ENCODE assay signal across 27 mouse cellular contexts in the genomic region with DNA sequence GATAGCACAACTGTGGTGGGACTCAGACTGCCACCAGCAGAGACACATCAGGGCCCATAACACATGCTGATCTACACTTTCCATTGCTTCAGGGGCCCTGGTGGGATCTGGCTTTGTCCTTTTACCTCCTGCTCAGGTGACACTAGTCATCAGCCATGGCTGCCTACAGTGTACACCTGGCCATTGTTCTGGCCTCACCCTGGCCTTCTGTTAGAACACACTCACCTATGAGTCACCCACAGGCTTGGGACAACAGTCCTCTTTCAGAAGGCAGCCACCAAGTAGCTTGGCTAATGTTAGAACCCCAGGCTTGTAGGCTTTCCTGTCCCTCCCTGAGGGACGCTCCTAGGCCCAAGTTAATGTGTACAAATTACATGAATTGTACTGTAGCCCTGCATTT. TPM values are rescaled to one million over a fixed set of nuclear protein-coding genes. Genes with fewer than 3 reads are reported as not detected.
"Had no signal": no experiment of that assay in that cellular context is flagged by ENCODE, and none has a peak within 500 bp of the region (broad histone marks: within the 10 kb centered on the region; RNA-seq: fewer than 3 reads in every experiment).

No protein-coding gene starts in this region.

- H3K27me3 ChIP-seq: liver, embryonic 15.5 days; lung, embryonic 15.5 days; megakaryocyte, embryonic 14.5 days; midbrain, embryonic 13.5 days; midbrain, embryonic 15.5 days; neural tube, embryonic 13.5 days; neural tube, embryonic 15.5 days had no signal

- H3K4me1 ChIP-seq: midbrain, embryonic 13.5 days; midbrain, embryonic 15.5 days; neural tube, embryonic 13.5 days; neural tube, embryonic 15.5 days had no signal

- H3K27ac ChIP-seq: liver, embryonic 15.5 days; lung, embryonic 15.5 days; macrophage; midbrain, embryonic 13.5 days; midbrain, embryonic 15.5 days; neural tube, embryonic 13.5 days; neural tube, embryonic 15.5 days had no signal

- H3K4me3 ChIP-seq: liver, embryonic 15.5 days; lung, embryonic 15.5 days; midbrain, embryonic 13.5 days; midbrain, embryonic 15.5 days; neural tube, embryonic 13.5 days; neural tube, embryonic 15.5 days had no signal

- ATAC-seq: liver, postnatal 0 days; lung, postnatal 0 days; midbrain, embryonic 13.5 days; midbrain, embryonic 15.5 days had no signal

- H3K4me2 ChIP-seq: liver, embryonic 15.5 days; lung, embryonic 15.5 days; midbrain, embryonic 11.5 days; midbrain, embryonic 13.5 days; midbrain, embryonic 15.5 days; neural tube, embryonic 13.5 days; neural tube, embryonic 15.5 days had no signal

- H3K9ac ChIP-seq: liver, embryonic 15.5 days; liver, postnatal 0 days; lung, embryonic 15.5 days; midbrain, embryonic 13.5 days; midbrain, embryonic 15.5 days; neural tube, embryonic 13.5 days; neural tube, embryonic 15.5 days had no signal

- DNase-seq: liver, postnatal 0 days; lung, adult 2 months; lung, postnatal 14 days; lung, postnatal 36 days; retina, postnatal 1 day; right cerebral cortex, adult 18-20 months; right cerebral cortex, postnatal 25 days; right cerebral cortex, postnatal 4 days; spleen, adult 18-20 months; thymus, adult 18-20 months; thymus, postnatal 14 days; thymus, postnatal 36 days had no signal

- H3K9me3 ChIP-seq: liver, embryonic 15.5 days; lung, embryonic 15.5 days; megakaryocyte, embryonic 14.5 days; midbrain, embryonic 13.5 days; midbrain, embryonic 15.5 days; neural tube, embryonic 13.5 days; neural tube, embryonic 15.5 days had no signal

RNA-seq across cellular contexts. Expression of a gene that starts 34.0 kb away (rescaled TPM):
- total RNA-seq: megakaryocyte progenitor cell, adult 5-6 weeks; monocyte, adult 5-6 weeks had no signal
- polyA plus RNA-seq: liver, embryonic 15.5 days; liver, postnatal 0 days; lung, adult 2 months; lung, embryonic 15.5 days; lung, postnatal 0 days; macrophage; midbrain, embryonic 11.5 days; midbrain, embryonic 13.5 days; midbrain, embryonic 15.5 days; midbrain, postnatal 0 days; neural tube, embryonic 11.5 days; neural tube, embryonic 13.5 days; neural tube, embryonic 15.5 days; small intestine, adult 2 months had no signal
